Mouse (Mus musculus) testis, adult 2 months (tissue): ENCODE results near the gene Sinhcaf.

ENCODE experiments used
- CTCF ChIP-seq: fragments of 200-500 bp; IDR thresholded peaks from 2 replicates; pipeline ENCODE4 v1.5.1; 2012; ENCODE audit warnings: low read depth, mild to moderate bottlenecking, inconsistent platforms, low read length, moderate library complexity; ENCODE audit not compliant: control insufficient read depth, insufficient read depth, insufficient replicate concordance
- POLR2A ChIP-seq: fragments of 200-500 bp; IDR thresholded peaks from 2 replicates; pipeline ENCODE4 v1.6.1; 2012; ENCODE audit warnings: low read depth, mild to moderate bottlenecking, inconsistent platforms, low read length, moderate library complexity; ENCODE audit not compliant: control insufficient read depth

DNA sequence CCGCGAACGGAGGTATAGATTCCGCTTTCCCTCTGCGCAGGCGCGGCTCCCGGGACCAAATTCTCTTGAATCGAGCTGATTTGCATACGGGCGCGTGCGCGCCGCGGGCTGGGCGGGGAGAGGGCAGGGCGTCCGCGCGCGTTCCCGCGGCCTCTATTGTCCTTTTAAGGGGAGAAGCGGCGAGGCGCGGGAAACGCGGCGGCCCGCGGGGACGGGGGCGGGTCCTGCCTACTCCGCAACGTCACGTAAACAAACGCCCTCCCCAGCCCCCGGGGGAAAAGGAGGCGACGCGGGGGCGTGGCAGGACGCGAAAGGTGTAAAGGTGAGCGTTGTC is at the start of gene Sinhcaf:
- peak; percentile 54; the same call in 1 of the 2 replicates for TF ChIP-seq POLR2A
- TF ChIP-seq CTCF = no peak
